Mouse (Mus musculus): ENCODE measurements at regions not wholly inside any gene's neighbourhood (a gene's known extent, or its start where the extent isn't known, plus 50 kb on each side); places are given as distances from the start of the nearest gene placed in this dataset.

GRCm38 (mm10) chr6:99845508-99845846 is 119.3 kb upstream of the Prok2 start:
- TF ChIP-seq MYOD1 (IDR thresholded peaks at IDR 0.05; ENCODE audit: control insufficient read depth, insufficient read length, low read depth) (no peak), CEBPB (IDR thresholded peaks at IDR 0.05; ENCODE audit: low read depth) (no peak), CTCF (IDR thresholded peaks at IDR 0.05; ENCODE audit: control insufficient read depth, insufficient read depth, insufficient read length) (no peak), MAX (IDR thresholded peaks at IDR 0.05) (no peak), FOSL1 (IDR thresholded peaks at IDR 0.05; ENCODE audit: insufficient read depth, low read length, poor library complexity, severe bottlenecking) (no peak), MYOG (IDR thresholded peaks at IDR 0.05; ENCODE audit: control insufficient read depth, extremely low read depth, insufficient read length) (no peak)

Data from C2C12 (cell line).